Mouse (Mus musculus) ovary, postnatal 10 days (tissue): ENCODE measurements around the gene Nrn1l.

Experiments used
- DNase-seq: peaks from one replicate; pipeline ENCODE4 v3.0.0; 2022; ENCODE audit warnings: low spot score

Nrn1l gene

GRCm38 (mm10) chr8:105890870-105891269, 2.5 kb upstream of the Nrn1l start:
- DNase-seq: no peak

GRCm38 (mm10) chr8:105892432-105892831, 935 bp upstream of the Nrn1l start:
- DNase-seq: no peak

DNA sequence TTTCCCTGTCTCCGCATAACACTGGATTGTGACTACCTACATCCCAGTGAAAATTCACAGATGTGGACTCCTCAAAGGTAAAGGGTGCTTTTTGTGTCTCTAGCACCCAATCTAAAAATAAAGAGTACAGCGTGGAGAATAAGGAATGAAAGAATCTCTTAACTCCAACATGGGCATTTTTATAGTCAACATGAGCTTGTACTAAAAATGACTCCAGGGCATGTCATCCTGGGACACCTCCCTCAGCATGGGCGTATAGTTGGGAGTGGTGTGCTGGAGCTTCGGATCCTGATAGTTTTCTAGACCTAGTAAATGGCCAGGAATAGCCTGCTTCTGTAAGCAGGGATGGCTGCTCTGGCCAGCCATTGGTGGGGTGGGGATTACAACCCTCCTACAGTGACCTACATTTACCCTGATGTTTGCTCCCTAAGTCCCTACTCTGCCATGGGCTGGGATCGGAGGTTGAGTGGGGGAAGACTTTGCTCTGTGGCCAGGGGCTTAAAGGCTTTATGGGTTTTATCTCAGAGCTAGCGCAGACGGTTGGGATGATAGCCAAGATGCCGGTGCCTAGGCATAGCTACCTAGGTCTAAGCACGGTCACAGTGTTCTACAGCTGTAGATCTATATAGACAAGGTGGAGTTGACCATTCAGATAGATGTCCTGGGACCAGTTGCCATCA, 4.6 kb downstream of the Nrn1l start:
- no peak for DNase-seq

DNA sequence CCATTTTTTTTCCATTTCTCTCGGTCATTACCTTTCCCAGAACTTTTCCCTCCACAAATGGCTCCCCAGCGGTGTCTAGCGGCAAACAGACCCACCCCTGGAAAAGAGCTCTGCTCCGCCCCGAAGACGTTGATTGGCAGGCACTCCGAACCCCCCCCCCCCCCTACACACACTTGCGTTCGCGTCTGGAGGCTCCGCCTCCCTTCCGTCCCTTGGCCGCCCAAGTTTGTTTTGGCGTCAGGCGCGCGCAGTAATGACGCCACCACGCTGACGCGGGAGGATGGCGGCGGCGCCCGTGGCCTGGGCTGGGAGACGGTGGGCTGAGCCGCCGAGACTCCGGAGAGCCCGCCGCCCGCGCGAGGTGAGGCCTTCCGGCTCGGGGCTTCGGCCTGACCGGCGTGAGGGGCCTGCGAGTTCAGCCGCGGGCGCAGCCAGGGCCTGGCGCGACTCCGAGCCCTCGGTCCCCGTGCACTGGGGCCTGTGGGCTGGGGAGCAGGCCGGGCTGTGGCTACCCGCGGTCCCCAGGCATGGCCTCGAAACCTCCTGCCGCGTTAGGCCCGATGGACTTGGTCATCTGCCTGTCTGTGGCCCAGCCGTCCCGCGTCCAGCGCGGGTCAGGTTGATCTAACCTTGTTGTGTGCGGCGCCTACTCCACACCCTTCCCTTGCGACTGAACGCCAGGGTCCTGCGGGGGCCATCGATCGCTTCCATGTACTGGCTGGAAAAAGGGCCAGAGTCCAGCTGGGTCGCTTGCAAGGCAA, 7.0 kb downstream of the Nrn1l start, which contains the start of gene Pskh1:
Gene Pskh1 (plus strand): TSS at position 262 of the 761 bp plus-strand sequence.
- peak; percentile 92 for DNase-seq

DNA sequence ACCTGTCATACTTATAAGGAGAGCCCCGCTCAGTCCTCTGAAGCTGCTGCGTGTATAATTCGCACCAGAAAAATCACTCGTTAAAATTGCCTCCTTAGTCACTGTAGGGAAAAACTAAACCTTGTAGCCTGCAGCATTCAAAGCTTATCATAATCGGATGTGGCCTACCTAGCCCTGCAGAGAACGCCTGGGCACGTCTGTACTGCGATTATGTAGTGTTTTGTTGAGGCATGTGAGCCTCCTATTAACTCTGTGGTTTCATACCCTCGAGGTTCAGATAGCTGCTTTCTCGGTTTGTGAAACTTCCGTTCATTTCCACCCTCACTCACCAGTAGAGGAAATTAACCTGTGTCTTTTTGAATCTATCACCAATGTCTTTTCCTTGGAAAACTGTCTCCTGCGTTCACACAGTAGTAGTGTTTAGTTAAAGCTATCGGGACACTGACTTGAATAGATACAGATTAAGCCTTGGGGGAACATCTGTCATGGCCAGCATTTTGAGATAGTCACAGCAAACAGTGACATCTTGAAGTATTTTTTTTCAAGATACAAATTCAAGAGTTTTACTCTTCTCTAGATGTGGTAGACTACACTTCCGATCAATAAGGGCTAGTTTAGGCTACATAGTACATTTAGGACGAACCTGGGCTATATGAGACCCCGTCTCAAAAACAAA, 7.7 kb downstream of the Nrn1l start:
- DNase-seq: no peak

DNA sequence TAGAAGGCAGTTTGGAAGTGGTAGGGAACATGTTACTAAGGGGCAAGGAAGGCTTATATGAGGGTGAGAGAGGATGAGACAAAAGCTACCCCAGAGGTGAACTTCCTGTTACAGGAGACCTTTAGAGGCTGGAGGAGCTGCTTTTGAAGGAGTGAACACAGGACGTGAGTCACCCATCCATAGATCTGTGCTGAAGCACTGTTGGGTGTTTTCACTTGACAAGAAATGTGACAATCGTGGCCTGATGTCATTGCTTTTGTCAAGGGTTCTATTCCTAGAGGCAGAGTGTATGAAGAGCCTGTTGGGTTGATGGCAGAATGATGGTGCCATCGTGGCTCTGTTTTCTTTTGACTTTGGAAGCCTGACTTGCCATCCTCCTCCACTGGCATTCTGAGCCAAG, 26.0 kb downstream of the Nrn1l start:
- no peak for DNase-seq

DNA sequence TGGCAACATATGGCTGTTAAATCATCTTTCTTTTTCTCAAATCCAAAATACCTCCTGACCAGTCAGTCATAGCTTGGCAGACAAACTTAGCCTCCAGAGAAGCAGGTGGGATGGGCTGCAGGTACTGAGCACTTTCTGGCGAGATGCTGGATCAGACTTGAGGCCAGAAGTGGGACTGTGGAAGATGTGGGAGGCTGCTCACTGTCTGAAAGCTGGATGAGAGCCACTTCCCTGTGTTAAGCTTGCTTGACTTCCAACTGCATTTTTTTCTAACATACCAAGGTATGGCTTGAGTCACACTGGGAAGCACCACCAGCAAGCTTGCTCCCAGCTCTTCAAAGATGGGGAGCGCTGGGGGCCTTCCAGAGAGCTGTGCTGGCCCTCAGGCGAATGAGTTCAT, 31.8 kb downstream of the Nrn1l start:
- no peak for DNase-seq

DNA sequence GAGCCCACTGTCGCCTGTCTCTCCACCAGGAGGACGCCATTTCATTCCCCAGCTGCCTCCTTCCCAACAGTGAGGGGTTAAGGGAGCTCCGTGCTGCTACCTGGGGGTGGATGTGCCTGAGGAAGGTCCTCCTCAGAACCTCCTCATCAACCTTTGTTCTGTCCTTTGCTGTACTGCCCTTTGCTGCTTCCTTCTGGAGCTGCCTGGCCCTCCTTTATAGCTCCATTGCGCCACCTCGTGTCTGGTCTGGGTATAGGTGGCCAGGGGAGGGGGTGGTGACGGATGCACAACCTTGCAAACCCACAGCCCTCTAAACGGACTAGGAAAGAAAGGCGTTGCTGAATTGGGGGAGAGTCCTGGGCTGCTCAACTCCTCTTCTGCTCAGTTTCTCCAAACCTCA, 37.2 kb downstream of the Nrn1l start:
- peak; percentile 69 for DNase-seq

DNA sequence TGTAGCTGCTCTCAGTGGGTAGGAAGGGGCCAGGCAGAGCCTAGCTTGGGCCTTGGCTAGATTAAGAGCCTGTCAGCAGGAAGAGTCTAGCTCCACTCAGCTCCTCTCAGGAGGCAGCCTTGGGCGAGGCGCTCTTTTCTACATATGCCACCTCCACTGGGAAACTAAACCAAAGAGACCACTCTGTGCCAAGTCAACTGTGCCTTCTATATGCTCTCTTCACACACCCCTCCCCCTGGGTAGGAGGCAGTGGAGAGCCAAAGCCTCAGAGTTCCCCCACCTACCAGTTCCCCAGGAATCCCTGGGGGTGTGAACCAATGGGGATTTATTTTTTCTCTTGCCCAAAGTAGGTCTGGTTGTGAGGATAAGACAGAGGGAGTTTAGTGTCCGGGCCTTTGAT, 37.9 kb downstream of the Nrn1l start:
- no peak for DNase-seq

DNA sequence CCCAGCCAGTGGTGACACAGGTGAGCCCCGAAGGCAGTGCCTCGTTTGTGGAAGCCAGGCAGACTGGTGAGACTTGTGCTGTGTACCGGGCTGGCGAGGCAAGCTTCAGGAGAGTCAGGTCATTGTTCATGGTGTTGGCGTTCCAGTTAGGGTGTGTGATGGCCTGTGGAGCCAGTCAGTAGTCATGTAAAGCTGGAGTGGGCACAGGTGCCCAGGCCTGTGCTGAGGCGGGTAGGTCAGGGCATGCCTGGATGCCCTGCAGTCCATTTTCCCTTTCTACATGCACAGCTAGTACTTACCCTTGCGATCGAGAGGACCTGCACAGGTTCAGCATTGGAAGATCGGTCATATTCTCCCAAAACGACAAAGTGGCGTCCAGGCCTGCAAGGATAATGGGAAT, 39.2 kb downstream of the Nrn1l start:
- DNase-seq: no peak

DNA sequence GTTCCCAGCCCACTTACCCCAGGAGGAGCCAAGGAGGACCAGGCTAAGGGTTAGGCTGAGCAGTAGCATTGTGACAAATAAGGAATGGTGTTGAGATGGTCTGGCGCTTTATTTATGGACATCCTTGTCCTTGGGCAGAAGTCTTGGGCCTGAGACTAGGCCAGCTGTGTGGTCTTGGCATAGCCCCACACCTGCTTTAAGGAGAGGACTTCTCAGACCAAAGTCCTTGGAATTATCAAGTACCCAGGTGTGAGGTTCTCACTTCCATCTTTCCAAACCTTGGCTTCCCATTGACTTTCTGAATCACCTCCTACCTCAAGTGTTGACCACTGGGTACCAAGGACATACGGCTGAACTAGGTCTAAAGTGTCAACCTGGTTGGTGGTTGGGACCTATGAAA, 40.4 kb downstream of the Nrn1l start, which contains the start of gene Ctrl:
Gene Ctrl (minus strand): TSS at position 101 of the 400 bp plus-strand sequence.
- DNase-seq: no peak

DNA sequence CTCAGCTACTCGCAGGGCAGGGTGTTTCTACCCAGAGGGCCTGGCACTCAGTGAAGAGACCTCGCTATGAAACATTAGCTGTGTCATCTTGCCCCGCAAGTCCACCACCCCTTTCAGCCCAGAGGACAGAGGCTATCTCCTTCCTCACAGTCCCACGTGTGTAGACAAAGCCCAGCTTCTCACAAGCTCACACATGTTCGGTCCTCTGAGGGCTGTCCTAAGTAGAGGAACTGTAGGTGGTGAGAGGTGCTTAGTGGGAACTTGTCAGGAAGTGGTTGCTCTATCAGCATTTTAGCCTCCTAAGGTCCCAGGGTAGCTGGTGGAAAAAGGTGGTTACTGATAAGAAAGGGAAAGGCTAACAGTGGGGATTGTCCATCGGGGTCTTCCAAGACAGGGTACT, 41.7 kb downstream of the Nrn1l start:
- DNase-seq: no peak

DNA sequence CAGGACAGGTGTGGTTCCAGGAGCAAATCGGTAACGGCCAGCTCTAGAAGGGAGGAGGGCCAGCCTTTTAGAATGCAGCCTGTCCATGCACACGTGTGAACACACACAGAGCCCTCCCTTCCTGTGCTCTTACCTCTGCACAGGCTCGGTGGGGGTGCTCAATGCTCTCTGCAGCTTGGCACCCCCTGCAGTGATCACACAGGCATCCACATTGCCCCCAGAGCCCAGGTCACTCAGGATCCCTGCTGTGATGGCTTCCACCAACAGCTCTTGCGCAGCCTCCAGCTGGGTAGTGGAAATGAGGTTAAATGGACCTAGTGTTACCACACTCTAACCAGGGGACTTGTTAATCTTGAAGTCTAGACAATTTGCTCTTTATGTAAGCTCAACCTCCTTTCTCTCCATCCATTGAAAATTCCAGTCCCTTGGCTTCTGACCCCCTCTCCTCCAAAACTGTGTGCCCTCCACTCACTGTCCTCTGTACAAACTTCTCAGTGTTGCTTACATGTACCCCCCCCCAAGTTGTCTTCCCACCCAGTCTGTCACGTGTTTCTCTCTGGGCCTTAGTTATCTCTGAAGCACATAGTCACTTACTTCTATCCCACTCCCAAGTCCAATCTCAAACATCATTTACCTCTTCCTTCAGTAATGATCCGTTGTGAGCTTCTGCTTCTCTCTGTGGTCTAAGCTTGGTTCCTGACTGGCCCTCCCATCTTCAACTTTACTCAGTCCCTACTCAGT, 42.7 kb downstream of the Nrn1l start:
- no peak for DNase-seq

- peak; percentile 68 for DNase-seq
These were observed 43.6 kb downstream of the Nrn1l start for GRCm38 (mm10) chr8:105936866-105937475.

DNA sequence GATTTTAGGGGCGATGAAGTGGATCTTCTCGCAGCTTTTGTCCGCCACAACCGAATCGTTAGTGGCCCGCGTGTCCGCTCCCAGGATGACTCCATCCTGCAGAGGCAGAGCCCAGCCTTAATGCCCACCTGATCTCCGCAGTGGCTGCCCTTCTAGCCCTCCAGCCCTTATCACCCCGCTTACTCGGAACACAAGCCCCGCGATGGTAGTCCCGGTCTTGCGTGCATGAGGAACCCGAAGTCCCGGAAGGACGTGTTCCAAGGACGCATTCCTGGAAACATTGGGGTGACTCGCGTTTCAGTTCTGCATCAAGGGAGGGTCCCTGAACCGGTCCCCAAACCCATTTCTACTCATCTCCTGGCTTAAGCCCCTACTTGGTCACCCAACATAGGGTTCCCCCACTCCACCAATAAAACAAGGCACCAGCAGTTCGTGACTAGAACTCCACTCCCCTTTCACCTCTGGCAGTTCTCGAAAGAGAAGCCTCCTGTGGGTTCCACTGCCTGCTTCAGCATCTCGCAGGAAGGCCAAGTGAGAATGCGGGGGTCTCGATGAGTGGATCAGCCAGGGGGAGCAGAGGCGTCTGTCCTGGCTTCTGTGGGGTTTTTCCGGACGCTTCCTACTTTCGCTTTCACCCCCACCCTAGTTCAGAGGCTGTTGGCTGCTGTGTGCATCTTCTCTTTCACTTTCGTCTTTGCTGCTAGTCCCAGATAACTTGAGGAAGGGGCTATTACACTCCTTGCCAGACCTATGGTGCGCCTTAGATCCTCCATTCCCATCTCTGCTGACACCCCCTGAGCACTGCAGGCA, 44.3 kb downstream of the Nrn1l start:
- DNase-seq: peak; percentile 39

DNA sequence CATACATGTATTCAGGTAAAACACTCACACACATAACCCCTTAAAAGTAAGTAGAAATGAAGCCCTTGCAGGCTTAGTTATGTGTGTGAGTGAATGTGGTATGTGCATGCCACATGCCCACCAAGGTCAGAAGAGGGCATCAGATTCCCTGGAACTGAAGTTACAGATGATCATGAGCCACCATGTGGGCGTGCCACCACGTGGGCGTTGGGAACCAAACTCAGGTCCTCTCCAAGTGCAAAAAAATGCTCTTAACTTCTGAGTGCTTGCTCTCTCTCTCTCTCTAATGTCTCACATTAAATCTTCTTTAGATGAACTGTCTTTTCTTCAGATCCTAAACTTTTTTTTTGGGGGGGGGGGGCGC, 44.9 kb downstream of the Nrn1l start, which contains the start of gene Psmb10:
Gene Psmb10 (minus strand): TSS at position 139 of the 364 bp plus-strand sequence.
- DNase-seq: no peak

GRCm38 (mm10) chr8:105942026-105942425, 48.7 kb downstream of the Nrn1l start:
- no peak for DNase-seq

- DNase-seq: no peak
These were observed 49.2 kb downstream of the Nrn1l start for GRCm38 (mm10) chr8:105942542-105942941.

DNA sequence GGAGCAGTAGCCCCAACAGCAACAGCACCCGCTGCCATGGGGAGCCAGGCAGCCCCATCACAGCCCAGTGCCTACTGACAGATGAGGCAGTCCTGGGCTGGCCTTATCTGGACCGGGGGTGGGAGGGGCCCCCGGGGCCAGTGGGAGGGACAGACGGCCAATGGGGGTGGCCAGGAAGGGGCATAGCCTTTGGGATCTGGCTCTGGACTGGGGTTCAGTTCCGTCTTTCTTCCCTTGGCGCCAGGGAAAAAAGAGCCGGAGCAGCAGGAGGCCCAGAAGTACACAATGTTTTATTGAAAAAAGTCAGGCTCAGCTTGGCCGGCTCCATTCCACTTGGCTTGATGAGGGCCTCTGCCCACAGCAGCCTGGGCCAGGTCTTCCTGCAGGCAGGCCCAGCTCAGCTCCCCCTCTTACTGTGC, 50.0 kb downstream of the Nrn1l start, which contains the start of gene Lcat:
Gene Lcat (minus strand): TSS at position 62 of the 419 bp plus-strand sequence.
- DNase-seq: no peak
